Mouse (Mus musculus) stomach, embryonic 15.5 days (tissue): ENCODE data around the gene Arpc1a. TPM values are rescaled to one million over a fixed set of nuclear protein-coding genes. Genes with fewer than 3 reads are reported as not detected.
"Not testable (repeated sequence)": the region's sequence is repeated elsewhere in the genome, so short reads cannot be mapped to it uniquely, and the experiment has no call there.

Experiments used
- ATAC-seq: fragments of 200-750 bp; cut with Nextera tagmentation; 2 replicates; pipeline ENCODE4 v1.8.0; 2017; ENCODE audit warnings: low read depth, moderate number of reproducible peaks, moderate TSS enrichment; ENCODE audit not compliant: insufficient read depth, low FRiP score
- H3K27ac ChIP-seq: fragments of 300-500 bp; sonication (generic); 2 replicates; pipeline ENCODE4 v1.5.1; 2015; ENCODE audit warnings: mild to moderate bottlenecking, inconsistent platforms
- H3K27me3 ChIP-seq: fragments of 300-500 bp; sonication (generic); replicated peaks from 2 replicates; pipeline ENCODE4 v1.6.1; 2015; ENCODE audit warnings: inconsistent platforms
- H3K36me3 ChIP-seq: fragments of 300-500 bp; sonication (generic); 2 replicates; pipeline ENCODE4 v1.6.1; 2015; ENCODE audit warnings: inconsistent platforms
- H3K4me1 ChIP-seq: fragments of 300-500 bp; sonication (generic); 2 replicates; pipeline ENCODE4 v1.6.1; 2015; ENCODE audit warnings: inconsistent platforms
- H3K4me2 ChIP-seq: fragments of 300-500 bp; sonication (generic); 2 replicates; pipeline ENCODE4 v1.6.1; 2015; ENCODE audit warnings: mild to moderate bottlenecking, inconsistent platforms
- H3K4me3 ChIP-seq: fragments of 300-500 bp; sonication (generic); replicated peaks from 2 replicates; pipeline ENCODE4 v1.5.1; 2015; ENCODE audit warnings: inconsistent platforms
- H3K9ac ChIP-seq: fragments of 300-500 bp; sonication (generic); 2 replicates; pipeline ENCODE4 v1.6.1; 2015; ENCODE audit warnings: inconsistent platforms
- H3K9me3 ChIP-seq: fragments of 300-500 bp; sonication (generic); 2 replicates; pipeline ENCODE4 v1.6.1; 2016; ENCODE audit warnings: inconsistent platforms
- WGBS: fragments of 180-500 bp; shearing (Covaris S2); methylation state at CpG from one replicate; pipeline ENCODE4 v1.1.7; 2015; 5-methylcytosine and 5-hydroxymethylcytosine counted together
- polyA plus RNA-seq: library from polyadenylated mRNA; unstranded; fragments of >200 nt; fragmentation: Nextera tagmentation; extraction: Ambion mirVana; gene quantifications from 2 replicates; pipeline ENCODE4 v1.2.1, GENCODE M21; 2015

Arpc1a gene
- polyA plus RNA-seq, 1 experiment from 2014 or later, result 134 TPM

- Histone ChIP-seq H3K36me3 (0 out of 2 replicates have a peak, but pooled peaks cover 5% of the 10 kb centered on the region), H3K27ac (no peak overlapping the region), H3K9ac (no peak overlapping the region), H3K4me3 (no peak overlapping the region), H3K27me3 (no peaks in the 10 kb centered on the region), H3K4me2 (no peak overlapping the region), H3K4me1 (peaks cover 8% of the 10 kb centered on the region; the same call in 1 of the 2 replicates), H3K9me3 (no peaks in the 10 kb centered on the region)
- no peak for ATAC-seq
- WGBS, result 82% methylated on average over 10 of the region's 10 CpGs
Measured at GRCm38 (mm10) chr5:145081866-145082613, 1.6 kb upstream of the Arpc1a start.

DNA sequence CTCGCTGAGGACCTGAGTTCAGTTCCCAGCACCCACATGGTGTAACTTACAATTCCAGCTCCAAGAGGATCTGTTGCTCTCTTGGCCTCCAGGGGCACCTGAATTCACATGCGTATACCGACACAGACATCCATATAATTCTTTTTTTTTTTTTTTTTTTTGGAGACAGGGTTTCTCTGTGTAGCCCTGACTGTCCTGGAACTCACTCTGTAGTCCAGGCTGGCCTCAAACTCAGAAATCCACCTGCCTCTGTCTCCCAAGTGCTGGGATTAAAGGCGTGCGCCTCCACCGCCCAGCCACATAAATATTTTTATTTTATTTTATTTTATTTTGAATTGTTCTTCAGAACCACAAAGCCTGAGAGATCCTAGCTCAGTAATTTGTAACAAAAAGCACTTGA, 429 bp upstream of the Arpc1a start:
- ATAC-seq, H3K9me3 ChIP-seq, H3K36me3 ChIP-seq, H3K4me1 ChIP-seq, H3K27me3 ChIP-seq: not testable (repeated sequence)
- Histone ChIP-seq H3K4me2 (peak overlapping the region; percentile 71), H3K27ac (peak overlapping the region; percentile 82; the same call in 1 of the 2 replicates), H3K9ac (peak overlapping the region; percentile 90; the same call in 1 of the 2 replicates), H3K4me3 (peak overlapping the region; percentile 95)
- WGBS, result 39% methylated on average over 6 of the region's 6 CpGs

DNA sequence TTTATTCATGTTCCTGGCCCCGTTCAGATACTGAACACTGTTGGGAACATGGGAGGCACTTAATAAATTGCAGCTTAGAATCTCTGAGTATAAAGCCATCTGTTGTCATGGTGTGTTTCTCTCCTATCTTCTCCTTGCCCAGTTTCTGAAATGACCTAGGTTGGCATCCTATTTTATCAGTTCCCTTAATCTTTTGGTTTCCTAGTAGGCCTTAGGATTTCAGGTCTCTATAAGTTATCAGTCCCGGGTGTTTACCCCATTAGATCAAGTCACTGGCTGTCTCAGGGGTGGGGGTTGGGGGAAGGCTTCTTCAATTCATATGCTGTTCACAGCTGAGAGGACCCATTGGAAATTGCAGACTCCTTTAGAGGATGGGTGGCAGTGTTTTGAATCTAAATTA, 1.2 kb downstream of the Arpc1a start:
- Histone ChIP-seq H3K9me3 (no peaks in the 10 kb centered on the region), H3K9ac (peak overlapping the region; percentile 90; the same call in 1 of the 2 replicates), H3K4me1 (peaks cover 8% of the 10 kb centered on the region; the same call in 1 of the 2 replicates), H3K4me2 (peak overlapping the region; percentile 71), H3K27ac (no peak overlapping the region), H3K4me3 (peak overlapping the region; percentile 95), H3K27me3 (no peaks in the 10 kb centered on the region), H3K36me3 (peaks cover 5% of the 10 kb centered on the region; the same call in 1 of the 2 replicates)
- 48% methylated on average over 2 of the region's 2 CpGs for WGBS
- ATAC-seq, result no peak

GRCm38 (mm10) chr5:145088186-145088585, 4.6 kb downstream of the Arpc1a start:
- no peak overlapping the region for H3K9ac ChIP-seq
- no peak overlapping the region for H3K27ac ChIP-seq
- ATAC-seq, result no peak
- WGBS, result 95% methylated on average over 2 of the region's 2 CpGs
- H3K27me3 ChIP-seq, result no peaks in the 10 kb centered on the region
- peaks cover 25% of the 10 kb centered on the region for H3K36me3 ChIP-seq
- peaks cover 8% of the 10 kb centered on the region; the same call in 1 of the 2 replicates for H3K4me1 ChIP-seq
- H3K4me2 ChIP-seq, result no peak overlapping the region
- no peaks in the 10 kb centered on the region for H3K9me3 ChIP-seq
- no peak overlapping the region for H3K4me3 ChIP-seq

DNA sequence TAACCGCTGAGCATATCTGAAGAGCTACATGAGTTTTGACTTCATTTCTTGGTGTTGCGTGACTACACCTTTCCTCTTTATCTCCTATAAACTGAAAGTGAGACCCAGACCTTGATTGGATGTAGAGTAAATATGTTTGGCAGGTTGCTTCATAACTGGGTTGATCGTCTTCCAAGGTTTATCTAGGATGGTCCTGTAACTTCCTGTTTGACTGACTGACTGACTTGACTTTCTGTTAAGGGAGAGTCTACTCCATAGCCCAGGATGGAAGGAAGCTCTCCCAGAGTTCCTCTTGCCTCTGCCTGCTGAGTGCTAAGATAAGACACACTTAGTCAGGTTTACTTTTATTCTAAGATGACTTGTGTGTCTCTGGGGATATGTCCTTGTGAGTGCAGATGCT, 6.2 kb downstream of the Arpc1a start:
- no peaks in the 10 kb centered on the region for H3K9me3 ChIP-seq
- H3K4me3 ChIP-seq, result no peak overlapping the region
- ATAC-seq, result no peak
- H3K36me3 ChIP-seq, result peaks cover 33% of the 10 kb centered on the region
- no peak overlapping the region for H3K4me2 ChIP-seq
- WGBS, result 85% methylated on average over 3 of the region's 3 CpGs
- no peak overlapping the region for H3K27ac ChIP-seq
- no peaks in the 10 kb centered on the region for H3K27me3 ChIP-seq
- 0 out of 2 replicates have a peak, but pooled peaks cover 3% of the 10 kb centered on the region for H3K4me1 ChIP-seq
- no peak overlapping the region for H3K9ac ChIP-seq

DNA sequence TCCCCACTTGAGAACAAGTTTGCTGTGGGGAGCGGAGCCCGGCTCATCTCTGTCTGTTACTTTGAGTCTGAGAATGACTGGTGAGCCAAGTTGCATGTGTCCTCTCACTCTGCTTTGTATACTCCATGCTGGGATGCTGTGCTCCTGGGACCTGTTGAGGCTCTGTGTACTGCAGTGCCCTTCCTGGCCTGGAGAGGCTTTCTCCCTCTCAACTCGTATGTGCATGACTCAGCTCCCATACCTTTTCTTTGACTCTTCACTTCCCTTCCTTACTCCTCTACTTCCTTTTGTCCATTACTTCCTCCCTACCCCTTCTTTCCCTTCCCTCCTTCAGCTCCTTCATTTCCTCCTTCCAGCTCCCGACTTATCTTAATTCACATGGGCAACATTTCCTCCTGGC, 12.6 kb downstream of the Arpc1a start:
- no peak overlapping the region for H3K4me3 ChIP-seq
- peaks cover 52% of the 10 kb centered on the region for H3K36me3 ChIP-seq
- H3K9ac ChIP-seq, result no peak overlapping the region
- no peaks in the 10 kb centered on the region for H3K27me3 ChIP-seq
- 80% methylated on average over 4 of the region's 4 CpGs for WGBS
- no peak overlapping the region for H3K4me2 ChIP-seq
- no peak overlapping the region for H3K27ac ChIP-seq
- no peaks in the 10 kb centered on the region for H3K9me3 ChIP-seq
- no peak for ATAC-seq
- H3K4me1 ChIP-seq, result no peaks in the 10 kb centered on the region

DNA sequence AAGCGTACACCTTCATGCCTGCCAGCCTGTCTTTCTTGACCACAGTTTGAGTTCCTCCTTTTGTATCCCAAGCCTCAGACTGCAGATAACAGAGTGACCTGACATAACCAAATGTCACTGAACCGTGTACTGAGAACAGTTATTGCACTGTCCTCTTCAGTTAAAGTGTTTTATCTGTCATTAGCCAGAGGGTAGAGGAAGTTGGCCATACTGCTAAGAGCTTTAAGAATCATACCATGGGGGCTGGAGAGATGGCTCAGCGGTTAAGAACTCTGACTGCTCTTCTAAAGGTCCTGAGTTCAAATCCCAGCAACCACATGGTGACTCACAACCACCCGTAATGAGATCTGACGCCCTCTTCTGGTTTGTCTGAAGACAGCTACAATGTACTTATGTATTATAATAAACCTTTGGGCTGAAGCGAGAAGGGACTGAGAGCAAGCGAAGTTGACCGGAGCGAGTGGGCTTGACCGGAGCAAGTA, 14.8 kb downstream of the Arpc1a start:
- no peak for ATAC-seq
- 88% methylated on average over 10 of the region's 10 CpGs for WGBS
- Histone ChIP-seq H3K27ac (no peak overlapping the region), H3K27me3 (no peaks in the 10 kb centered on the region), H3K9ac (no peak overlapping the region), H3K4me3 (no peak overlapping the region), H3K9me3 (no peaks in the 10 kb centered on the region), H3K4me1 (no peaks in the 10 kb centered on the region), H3K4me2 (no peak overlapping the region), H3K36me3 (peaks cover 48% of the 10 kb centered on the region)

GRCm38 (mm10) chr5:145100960-145101359, 17.3 kb downstream of the Arpc1a start:
- ATAC-seq, result no peak

GRCm38 (mm10) chr5:145101451-145101850, 17.8 kb downstream of the Arpc1a start:
- ATAC-seq, H3K27me3 ChIP-seq, H3K4me1 ChIP-seq, H3K4me3 ChIP-seq, H3K9ac ChIP-seq, H3K9me3 ChIP-seq, H3K27ac ChIP-seq, H3K4me2 ChIP-seq: not testable (repeated sequence)
- 93% methylated on average over 11 of the region's 11 CpGs for WGBS
- H3K36me3 ChIP-seq, result peaks cover 66% of the 10 kb centered on the region

More at GRCm38 (mm10) chr5:145100960-145101359, 17.3 kb downstream of the Arpc1a start:
- Histone ChIP-seq H3K27ac (no peak overlapping the region), H3K4me1 (no peaks in the 10 kb centered on the region), H3K4me2 (no peak overlapping the region), H3K36me3 (peaks cover 65% of the 10 kb centered on the region), H3K9ac (no peak overlapping the region), H3K4me3 (no peak overlapping the region), H3K27me3 (no peaks in the 10 kb centered on the region), H3K9me3 (no peaks in the 10 kb centered on the region)
- 93% methylated on average over 9 of the region's 9 CpGs for whole genome bisulfite sequencing

- Histone ChIP-seq H3K4me2 (no peak overlapping the region), H3K4me1 (no peaks in the 10 kb centered on the region), H3K27me3 (no peaks in the 10 kb centered on the region), H3K36me3 (peaks cover 67% of the 10 kb centered on the region), H3K9ac (no peak overlapping the region), H3K27ac (no peak overlapping the region), H3K9me3 (no peaks in the 10 kb centered on the region), H3K4me3 (no peak overlapping the region)
- WGBS, result 73% methylated on average over 4 of the region's 4 CpGs
- ATAC-seq, result 0 out of 2 replicates have a peak, but pooled peaks have one; percentile 16
Measured at GRCm38 (mm10) chr5:145102706-145103105, 19.1 kb downstream of the Arpc1a start.

- Histone ChIP-seq H3K27me3 (no peaks in the 10 kb centered on the region), H3K4me3 (no peak overlapping the region), H3K4me2 (no peak overlapping the region), H3K9ac (no peak overlapping the region), H3K27ac (no peak overlapping the region), H3K9me3 (no peaks in the 10 kb centered on the region), H3K36me3 (peaks cover 64% of the 10 kb centered on the region), H3K4me1 (no peaks in the 10 kb centered on the region)
- ATAC-seq, result no peak
- 84% methylated on average over 9 of the region's 9 CpGs for WGBS
Measured at GRCm38 (mm10) chr5:145104328-145104727, 20.7 kb downstream of the Arpc1a start.

DNA sequence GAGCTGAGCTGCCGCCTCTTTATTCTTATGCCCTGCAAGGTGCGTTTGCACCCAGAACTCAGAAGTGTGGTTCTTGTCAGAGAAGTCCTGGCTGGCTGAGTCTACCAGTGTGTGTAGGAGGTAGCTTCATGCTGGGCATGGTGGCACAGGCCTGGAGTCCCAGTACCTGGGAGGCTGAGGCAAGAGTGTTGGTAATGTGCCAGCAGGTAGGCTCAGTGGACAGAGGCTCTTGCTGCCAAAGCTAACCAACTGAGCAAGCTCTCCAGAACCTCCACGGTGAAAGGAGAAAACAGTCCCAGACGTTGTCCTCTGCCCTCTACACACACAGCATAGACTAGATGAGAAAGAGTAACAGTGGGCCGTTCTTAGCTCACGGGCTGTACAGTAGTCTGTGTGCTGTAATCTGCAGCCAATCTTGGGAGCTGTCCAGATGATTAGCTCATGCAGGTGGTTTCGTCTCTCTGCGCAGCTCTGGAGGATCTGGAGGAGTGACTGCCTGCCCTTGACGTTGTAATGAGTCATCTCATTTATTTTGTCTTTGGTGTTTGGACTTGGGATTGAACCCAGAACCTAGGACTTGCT, 22.2 kb downstream of the Arpc1a start:
- no peak for ATAC-seq
- H3K4me1 ChIP-seq, result no peaks in the 10 kb centered on the region
- no peaks in the 10 kb centered on the region for H3K9me3 ChIP-seq
- no peaks in the 10 kb centered on the region for H3K27me3 ChIP-seq
- no peak overlapping the region for H3K4me2 ChIP-seq
- no peak overlapping the region for H3K27ac ChIP-seq
- no peak overlapping the region for H3K9ac ChIP-seq
- WGBS, result 90% methylated on average over 9 of the region's 9 CpGs
- H3K4me3 ChIP-seq, result no peak overlapping the region
- H3K36me3 ChIP-seq, result peaks cover 72% of the 10 kb centered on the region
